Mouse (Mus musculus) neural tube, embryonic 12.5 days (tissue): Measurements from ENCODE around the gene Traf1. TPM values are rescaled to one million over a fixed set of nuclear protein-coding genes. Genes with fewer than 3 reads are reported as not detected.

Experiments used
- ATAC-seq: fragments of 200-750 bp; cut with Nextera tagmentation; 2 replicates; pipeline ENCODE4 v1.8.0; 2017; ENCODE audit warnings: low read depth, mild to moderate bottlenecking, moderate TSS enrichment, moderate library complexity; ENCODE audit not compliant: low FRiP score
- H3K27ac ChIP-seq: fragments of 300-500 bp; sonication (generic); 2 replicates; pipeline ENCODE4 v1.5.1; 2016
- H3K27me3 ChIP-seq: fragments of 300-500 bp; sonication (generic); replicated peaks from 2 replicates; pipeline ENCODE4 v1.6.1; 2016; ENCODE audit warnings: mild to moderate bottlenecking
- H3K36me3 ChIP-seq: fragments of 300-500 bp; sonication (generic); 2 replicates; pipeline ENCODE4 v1.6.1; 2016; ENCODE audit warnings: mild to moderate bottlenecking
- H3K4me1 ChIP-seq: fragments of 300-500 bp; sonication (generic); 2 replicates; pipeline ENCODE4 v1.6.1; 2016
- H3K4me2 ChIP-seq: fragments of 300-500 bp; sonication (generic); replicated peaks from 2 replicates; pipeline ENCODE4 v1.6.1; 2016; ENCODE audit warnings: mild to moderate bottlenecking
- H3K4me3 ChIP-seq: fragments of 300-500 bp; sonication (generic); 2 replicates; pipeline ENCODE4 v1.5.1; 2016
- H3K9ac ChIP-seq: fragments of 300-500 bp; sonication (generic); 2 replicates; pipeline ENCODE4 v1.6.1; 2016; ENCODE audit warnings: mild to moderate bottlenecking
- H3K9me3 ChIP-seq: fragments of 300-500 bp; sonication (generic); 2 replicates; pipeline ENCODE4 v1.6.1; 2016; ENCODE audit warnings: mild to moderate bottlenecking
- WGBS: fragments of 180-500 bp; shearing (Covaris S2); methylation state at CpG from one replicate; pipeline ENCODE4 v1.1.7; 2016; 5-methylcytosine and 5-hydroxymethylcytosine counted together
- polyA plus RNA-seq: library from polyadenylated mRNA; unstranded; fragments of >200 nt; fragmentation: Nextera tagmentation; extraction: Ambion mirVana; gene quantifications from 2 replicates; pipeline ENCODE4 v1.2.1, GENCODE M21; 2016

Gene Traf1
- polyA plus RNA-seq, 1 experiment from 2014 or later = 0.53 TPM

DNA sequence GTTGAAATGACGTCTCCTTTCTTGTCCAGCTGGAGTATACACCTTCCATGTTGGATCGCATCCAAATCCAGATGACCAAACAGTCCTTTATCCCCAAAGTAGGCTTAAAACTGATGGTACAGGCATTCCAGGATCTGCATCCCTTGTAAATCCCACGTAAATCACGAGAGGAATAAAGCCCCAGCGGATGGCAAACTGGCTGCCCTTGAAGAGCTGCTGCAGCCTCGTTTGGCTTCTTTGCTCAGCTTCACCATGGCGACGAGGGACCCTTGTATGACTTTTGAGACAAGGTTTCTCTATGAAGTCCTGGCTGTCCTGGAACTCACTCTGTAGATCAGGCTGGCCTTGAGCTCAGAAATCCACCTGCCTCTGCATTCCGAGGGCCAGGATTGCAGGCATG, 3.1 kb upstream of the Traf1 start:
- no peak overlapping the region for H3K27ac ChIP-seq
- WGBS = 62% methylated on average over 9 of the region's 9 CpGs
- ATAC-seq = no peak
- H3K36me3 ChIP-seq = no peaks in the 10 kb centered on the region
- H3K4me3 ChIP-seq = no peak overlapping the region
- H3K9ac ChIP-seq = no peak overlapping the region
- no peaks in the 10 kb centered on the region for H3K9me3 ChIP-seq
- H3K27me3 ChIP-seq = peaks cover 4% of the 10 kb centered on the region; the same call in 1 of the 2 replicates
- no peak overlapping the region for H3K4me2 ChIP-seq
- peaks cover 3% of the 10 kb centered on the region; the same call in 1 of the 2 replicates for H3K4me1 ChIP-seq

DNA sequence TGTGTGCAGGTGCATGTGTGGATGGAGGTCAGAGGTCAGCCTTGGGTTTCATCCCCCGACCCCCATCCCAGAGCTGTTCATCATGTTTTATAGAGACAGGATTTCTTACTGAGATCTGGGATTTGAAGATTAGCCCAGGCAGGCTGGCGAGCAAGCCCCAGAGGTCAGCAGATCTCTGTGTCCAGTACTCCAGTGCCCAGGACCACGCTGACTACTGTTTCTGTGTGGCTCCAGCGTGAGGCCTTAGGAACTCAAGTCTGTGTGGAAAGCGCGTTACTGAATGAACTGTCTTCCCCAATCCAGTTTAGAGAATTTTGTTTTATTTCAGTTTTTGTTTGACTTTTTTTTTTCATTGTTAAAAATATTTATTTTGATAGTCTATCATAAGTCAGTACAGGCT, 2.7 kb upstream of the Traf1 start:
- H3K4me3 ChIP-seq = no peak overlapping the region
- H3K27ac ChIP-seq = no peak overlapping the region
- peaks cover 4% of the 10 kb centered on the region; the same call in 1 of the 2 replicates for H3K27me3 ChIP-seq
- peaks cover 3% of the 10 kb centered on the region; the same call in 1 of the 2 replicates for H3K4me1 ChIP-seq
- H3K4me2 ChIP-seq = no peak overlapping the region
- WGBS = 86% methylated on average over 6 of the region's 6 CpGs
- no peaks in the 10 kb centered on the region for H3K36me3 ChIP-seq
- no peaks in the 10 kb centered on the region for H3K9me3 ChIP-seq
- no peak overlapping the region for H3K9ac ChIP-seq
- ATAC-seq = no peak

DNA sequence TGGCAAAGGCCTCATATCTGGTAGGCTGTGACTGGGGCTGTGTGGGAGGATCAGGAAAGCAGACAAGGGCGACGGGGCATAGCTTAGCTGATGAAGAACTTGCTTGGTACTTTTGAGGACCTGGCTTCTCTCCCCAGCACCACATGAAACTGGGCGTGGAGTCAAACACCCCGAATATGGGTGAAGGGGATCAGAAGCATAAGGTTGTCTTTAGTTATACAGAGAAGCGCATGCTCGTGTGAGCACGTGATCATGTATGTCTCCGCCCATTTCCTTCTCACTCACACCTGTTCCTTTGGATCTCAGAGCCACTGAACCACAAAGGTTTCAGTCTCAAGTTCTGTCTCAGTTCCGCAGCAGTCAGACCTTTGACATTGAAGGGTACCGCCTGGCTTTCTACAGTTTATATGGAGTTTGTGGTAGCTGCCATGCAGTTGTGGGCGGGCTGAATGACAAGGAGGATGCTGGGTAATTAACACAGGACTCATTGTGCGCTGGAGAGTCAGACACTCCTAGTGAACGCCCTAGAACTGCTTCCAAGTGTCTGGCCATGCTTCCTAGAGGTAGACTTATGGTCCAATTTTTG, 1.9 kb upstream of the Traf1 start:
- Histone ChIP-seq H3K4me1 (peaks cover 3% of the 10 kb centered on the region; the same call in 1 of the 2 replicates), H3K9ac (no peak overlapping the region), H3K36me3 (no peaks in the 10 kb centered on the region), H3K27me3 (peaks cover 4% of the 10 kb centered on the region; the same call in 1 of the 2 replicates), H3K9me3 (no peaks in the 10 kb centered on the region), H3K4me3 (no peak overlapping the region), H3K4me2 (no peak overlapping the region), H3K27ac (no peak overlapping the region)
- ATAC-seq = no peak
- WGBS = 86% methylated on average over 13 of the region's 13 CpGs

DNA sequence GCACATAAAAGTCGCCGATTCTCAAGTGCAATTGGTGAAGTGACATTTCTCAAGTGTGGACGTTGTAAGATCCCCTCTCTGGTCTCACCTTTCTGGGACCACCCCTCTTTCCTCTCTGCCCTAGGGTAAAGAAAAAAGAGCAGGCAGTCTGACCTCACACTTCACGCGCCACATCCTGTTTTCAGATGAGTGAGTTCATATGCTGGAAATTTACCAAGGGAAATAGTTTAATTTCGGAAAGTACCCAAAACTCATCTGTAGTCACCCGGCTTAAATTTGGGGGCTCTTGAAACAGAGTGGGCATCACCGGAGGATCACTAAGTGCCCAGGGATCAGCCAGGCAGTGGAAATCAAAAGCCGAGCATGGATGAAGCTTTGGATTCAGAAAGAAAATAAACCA, 1.3 kb upstream of the Traf1 start:
- H3K27me3 ChIP-seq = peaks cover 4% of the 10 kb centered on the region; the same call in 1 of the 2 replicates
- no peak overlapping the region for H3K4me2 ChIP-seq
- no peak overlapping the region for H3K27ac ChIP-seq
- H3K4me3 ChIP-seq = no peak overlapping the region
- H3K9ac ChIP-seq = no peak overlapping the region
- no peak for ATAC-seq
- H3K36me3 ChIP-seq = no peaks in the 10 kb centered on the region
- H3K4me1 ChIP-seq = peaks cover 3% of the 10 kb centered on the region; the same call in 1 of the 2 replicates
- 87% methylated on average over 9 of the region's 9 CpGs for WGBS
- no peaks in the 10 kb centered on the region for H3K9me3 ChIP-seq

- no peak overlapping the region for H3K9ac ChIP-seq
- H3K4me3 ChIP-seq = no peak overlapping the region
- H3K9me3 ChIP-seq = no peaks in the 10 kb centered on the region
- no peak overlapping the region for H3K27ac ChIP-seq
- peaks cover 3% of the 10 kb centered on the region; the same call in 1 of the 2 replicates for H3K4me1 ChIP-seq
- H3K4me2 ChIP-seq = no peak overlapping the region
- ATAC-seq = no peak
- H3K36me3 ChIP-seq = no peaks in the 10 kb centered on the region
- H3K27me3 ChIP-seq = peaks cover 4% of the 10 kb centered on the region; the same call in 1 of the 2 replicates
- WGBS = 88% methylated on average over 2 of the region's 2 CpGs
These were observed 639 bp upstream of the Traf1 start for GRCm38 (mm10) chr2:34962211-34962610.

DNA sequence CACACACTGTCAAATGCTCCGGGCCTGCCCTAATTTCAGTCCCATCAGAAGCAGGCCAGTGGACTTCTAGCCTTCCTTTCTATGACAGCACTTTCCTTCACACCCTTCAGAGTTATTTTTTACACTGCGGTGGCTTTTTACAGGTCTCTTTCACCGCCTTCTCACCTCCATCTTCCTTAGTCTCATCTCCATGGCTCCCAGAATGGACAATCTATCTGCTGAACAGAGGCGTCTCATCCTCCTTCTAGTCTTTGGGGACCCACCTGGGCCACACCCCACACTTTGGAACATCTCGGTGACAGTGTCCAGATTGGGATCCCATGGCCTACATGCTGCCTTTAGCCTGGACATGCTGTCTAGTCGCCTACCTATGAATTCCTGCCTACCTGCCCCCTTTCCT, 606 bp downstream of the Traf1 start:
- Histone ChIP-seq H3K4me3 (no peak overlapping the region), H3K4me2 (peak overlapping the region; percentile 48), H3K27ac (no peak overlapping the region), H3K27me3 (peaks cover 4% of the 10 kb centered on the region; the same call in 1 of the 2 replicates), H3K9me3 (no peaks in the 10 kb centered on the region), H3K36me3 (no peaks in the 10 kb centered on the region), H3K4me1 (peaks cover 3% of the 10 kb centered on the region; the same call in 1 of the 2 replicates), H3K9ac (no peak overlapping the region)
- WGBS = 73% methylated on average over 6 of the region's 6 CpGs
- ATAC-seq = no peak

DNA sequence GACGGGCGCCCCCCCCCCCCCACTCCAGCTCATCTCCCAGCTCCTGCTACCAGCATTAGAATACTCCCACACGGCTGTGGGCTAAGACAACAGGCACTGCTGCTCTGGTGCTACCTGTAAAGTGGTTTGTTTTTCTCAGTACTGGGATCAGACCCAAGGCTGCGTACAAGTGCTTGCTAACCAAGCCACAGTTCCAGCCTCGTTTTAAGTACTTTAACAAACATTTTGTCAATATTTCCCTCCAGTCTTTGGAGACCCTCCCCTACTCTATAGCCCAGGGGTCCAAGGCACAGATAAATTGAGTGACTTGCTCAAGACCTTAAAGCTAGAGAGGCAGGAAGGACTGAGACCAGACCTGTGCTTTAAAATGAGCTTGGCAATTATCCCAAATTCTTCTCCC, 1.1 kb downstream of the Traf1 start:
- H3K4me3 ChIP-seq = no peak overlapping the region
- H3K36me3 ChIP-seq = no peaks in the 10 kb centered on the region
- H3K9me3 ChIP-seq = no peaks in the 10 kb centered on the region
- no peak overlapping the region for H3K4me2 ChIP-seq
- H3K27ac ChIP-seq = no peak overlapping the region
- H3K27me3 ChIP-seq = peaks cover 4% of the 10 kb centered on the region; the same call in 1 of the 2 replicates
- H3K4me1 ChIP-seq = peaks cover 3% of the 10 kb centered on the region; the same call in 1 of the 2 replicates
- no peak for ATAC-seq
- no peak overlapping the region for H3K9ac ChIP-seq
- WGBS = 88% methylated on average over 3 of the region's 5 CpGs

DNA sequence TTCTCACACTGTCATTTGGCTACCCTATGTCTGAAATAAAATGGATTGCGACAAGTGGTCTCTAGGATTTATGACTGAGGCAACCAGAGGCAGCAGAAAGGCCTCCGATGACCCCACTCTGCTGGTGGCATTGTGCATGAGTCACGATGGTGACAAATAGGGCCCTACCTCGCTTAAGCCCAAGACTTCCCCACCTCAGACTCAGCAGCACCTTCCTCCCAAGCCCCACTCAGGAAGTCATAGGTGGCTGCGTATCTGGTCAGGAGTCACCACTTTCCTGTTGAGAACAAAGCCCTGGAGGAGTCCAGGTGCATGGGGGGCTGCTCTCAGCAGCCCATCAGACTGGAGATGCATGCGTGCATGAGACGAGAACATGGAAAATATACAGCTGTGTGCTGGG, 3.0 kb downstream of the Traf1 start:
- H3K9ac ChIP-seq = no peak overlapping the region
- H3K4me2 ChIP-seq = no peak overlapping the region
- peaks cover 4% of the 10 kb centered on the region; the same call in 1 of the 2 replicates for H3K27me3 ChIP-seq
- H3K4me3 ChIP-seq = no peak overlapping the region
- no peaks in the 10 kb centered on the region for H3K36me3 ChIP-seq
- no peaks in the 10 kb centered on the region for H3K9me3 ChIP-seq
- WGBS = 92% methylated on average over 7 of the region's 7 CpGs
- H3K27ac ChIP-seq = no peak overlapping the region
- no peaks in the 10 kb centered on the region; the same call in 1 of the 2 replicates for H3K4me1 ChIP-seq
- ATAC-seq = no peak

- Histone ChIP-seq H3K36me3 (no peaks in the 10 kb centered on the region), H3K9ac (no peak overlapping the region), H3K4me1 (no peaks in the 10 kb centered on the region; the same call in 1 of the 2 replicates), H3K9me3 (no peaks in the 10 kb centered on the region), H3K27ac (no peak overlapping the region), H3K4me3 (no peak overlapping the region), H3K4me2 (no peak overlapping the region), H3K27me3 (peaks cover 4% of the 10 kb centered on the region; the same call in 1 of the 2 replicates)
- 84% methylated on average over 7 of the region's 7 CpGs for WGBS
- ATAC-seq = no peak
These were observed 3.5 kb downstream of the Traf1 start for GRCm38 (mm10) chr2:34958036-34958435.

- no peak overlapping the region for H3K27ac ChIP-seq
- no peak overlapping the region for H3K9ac ChIP-seq
- WGBS = 87% methylated on average over 1 of the region's 1 CpGs
- H3K4me3 ChIP-seq = no peak overlapping the region
- no peak for ATAC-seq
- H3K36me3 ChIP-seq = no peaks in the 10 kb centered on the region
- no peaks in the 10 kb centered on the region for H3K9me3 ChIP-seq
- H3K27me3 ChIP-seq = peaks cover 4% of the 10 kb centered on the region; the same call in 1 of the 2 replicates
- H3K4me1 ChIP-seq = no peaks in the 10 kb centered on the region; the same call in 1 of the 2 replicates
- H3K4me2 ChIP-seq = no peak overlapping the region
These were observed 4.2 kb downstream of the Traf1 start for GRCm38 (mm10) chr2:34957405-34957804.

DNA sequence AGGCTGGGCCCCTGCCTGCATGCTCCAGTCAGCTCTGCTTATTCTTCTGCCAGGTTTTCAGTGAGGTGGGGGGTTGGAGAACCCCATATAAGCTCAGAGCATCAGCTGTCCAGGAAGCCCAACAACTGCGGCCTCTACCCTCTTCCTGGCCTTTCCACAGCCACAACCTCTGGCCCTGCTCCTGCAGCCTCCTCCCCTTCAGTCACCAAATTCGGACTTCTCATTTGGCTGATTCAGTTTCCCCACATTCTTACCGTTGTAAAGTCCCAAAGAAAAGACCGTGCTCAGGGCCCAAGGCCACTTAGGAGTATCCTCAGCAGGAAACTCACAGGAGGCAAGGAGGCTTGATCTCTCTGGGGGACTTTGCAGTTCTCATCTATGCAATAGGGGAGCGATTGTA, 4.6 kb downstream of the Traf1 start:
- Histone ChIP-seq H3K9me3 (no peaks in the 10 kb centered on the region), H3K4me3 (no peak overlapping the region)

DNA sequence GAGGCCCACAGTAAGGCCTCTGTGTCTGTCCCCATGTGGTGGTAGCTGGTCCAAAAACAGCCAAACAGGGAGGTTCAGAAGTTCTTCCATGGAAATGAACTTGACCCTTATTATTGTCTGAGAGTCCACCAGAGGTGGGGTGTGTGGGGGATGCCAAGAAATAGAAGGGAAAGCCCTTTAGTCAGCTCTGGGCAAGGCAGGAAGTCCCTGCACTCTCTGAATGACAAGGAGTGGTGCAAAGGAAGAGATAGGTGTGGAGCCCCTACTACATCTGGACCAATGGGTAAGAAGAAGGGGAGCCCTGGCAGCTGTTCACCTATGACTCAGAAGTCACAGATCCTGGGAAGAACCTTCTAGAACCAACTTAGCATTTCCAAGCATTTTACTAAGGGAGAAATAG, 7.2 kb downstream of the Traf1 start:
- no peak overlapping the region for H3K4me3 ChIP-seq
- H3K27ac ChIP-seq = no peak overlapping the region
- H3K4me2 ChIP-seq = no peak overlapping the region
- H3K27me3 ChIP-seq = no peaks in the 10 kb centered on the region
- no peaks in the 10 kb centered on the region for H3K4me1 ChIP-seq
- no peak overlapping the region for H3K9ac ChIP-seq
- H3K36me3 ChIP-seq = no peaks in the 10 kb centered on the region
- no peaks in the 10 kb centered on the region for H3K9me3 ChIP-seq
- no peak for ATAC-seq

More for the DNA sequence above, 4.6 kb downstream of the Traf1 start:
- Histone ChIP-seq H3K27ac (no peak overlapping the region), H3K27me3 (peaks cover 4% of the 10 kb centered on the region; the same call in 1 of the 2 replicates), H3K4me1 (no peaks in the 10 kb centered on the region; the same call in 1 of the 2 replicates), H3K4me2 (no peak overlapping the region), H3K36me3 (no peaks in the 10 kb centered on the region), H3K9ac (no peak overlapping the region)
- 65% methylated on average over 5 of the region's 5 CpGs for WGBS
- ATAC-seq = no peak
